Mouse (Mus musculus) MEL (cell line): ENCODE results near the gene Rpl9.

Experiments used
- CTCF ChIP-seq, 3 experiments: IDR thresholded peaks in 2 of 3; conservative IDR thresholded peaks in 1 of 3; 2 replicates each; pipeline ENCODE4 v1.5.1; 2011 to 2012; ENCODE audit warnings: low read length in 3 of 3, low read depth in 2 of 3, mild to moderate bottlenecking in 2 of 3, improper control_type of control experiment in 1 of 3, inconsistent platforms in 1 of 3, mixed read lengths in 1 of 3, moderate library complexity in 1 of 3; ENCODE audit not compliant: control insufficient read depth in 1 of 3, insufficient read depth in 1 of 3, poor library complexity in 1 of 3, severe bottlenecking in 1 of 3
- MAFK ChIP-seq: IDR thresholded peaks from 2 replicates; pipeline ENCODE4 v1.6.1; 2011; ENCODE audit warnings: low read depth, mild to moderate bottlenecking, low read length, improper control_type of control experiment, borderline replicate concordance
- MEF2A ChIP-seq: IDR thresholded peaks from 2 replicates; pipeline ENCODE4 v1.6.1; 2014; ENCODE audit warnings: low read depth, mild to moderate bottlenecking, inconsistent platforms, low read length, improper control_type of control experiment; ENCODE audit not compliant: poor library complexity, insufficient replicate concordance, severe bottlenecking; ENCODE audit errors: extremely low read depth
- MYC ChIP-seq: IDR thresholded peaks from 2 replicates; pipeline ENCODE4 v1.6.1; 2011; ENCODE audit warnings: low read depth, mild to moderate bottlenecking, low read length, improper control_type of control experiment, moderate library complexity
- POLR2A ChIP-seq, 2 experiments: IDR thresholded peaks; 2 replicates each; pipeline ENCODE4 v1.6.1; 2011 to 2012; ENCODE audit warnings: low read length in 2 of 2, mild to moderate bottlenecking in 2 of 2, control low read depth in 1 of 2, improper control_type of control experiment in 1 of 2, low read depth in 1 of 2, moderate library complexity in 1 of 2; ENCODE audit not compliant: control insufficient read depth in 1 of 2, insufficient read depth in 1 of 2, poor library complexity in 1 of 2
- RAD21 ChIP-seq: IDR thresholded peaks from 2 replicates; pipeline ENCODE4 v1.6.1; 2011; ENCODE audit warnings: mild to moderate bottlenecking, low read depth, low read length, improper control_type of control experiment
- USF1 ChIP-seq: IDR thresholded peaks from 2 replicates; pipeline ENCODE4 v1.6.1; 2014; ENCODE audit warnings: low read depth, mild to moderate bottlenecking, inconsistent platforms, low read length, improper control_type of control experiment, moderate library complexity

- no peak for TF ChIP-seq USF1
- TF ChIP-seq CTCF (IDR thresholded peaks at IDR 0.05 in 2 of 3, conservative IDR thresholded peaks at IDR 0.05 in 1 of 3; ENCODE audit: control insufficient read depth in 1 of 3, insufficient read depth in 1 of 3, low read depth in 2 of 3, low read length in 3 of 3, poor library complexity in 1 of 3, severe bottlenecking in 1 of 3), result peak; percentile 55 to 62 (median 58)
- peak; percentile 42 for TF ChIP-seq RAD21
- TF ChIP-seq MYC, result 0 out of 2 replicates have a peak, but pooled peaks have one; percentile 51
- no peak for TF ChIP-seq MAFK
- TF ChIP-seq POLR2A (IDR thresholded peaks at IDR 0.05; ENCODE audit: control insufficient read depth in 1 of 2, insufficient read depth in 1 of 2, low read depth in 1 of 2, low read length in 2 of 2, poor library complexity in 1 of 2), result no peak
- no peak for TF ChIP-seq MEF2A
Measured at GRCm38 (mm10) chr5:65338394-65338793, 52.9 kb downstream of the Rpl9 start.
